Mouse (Mus musculus): ENCODE results near the gene Tmem45a.

Tmem45a gene

GRCm38 (mm10) chr16:56798873-56799272, 87.1 kb downstream of the Tmem45a start:
- DNase-seq (ENCODE audit: low spot score in 2 of 2): no peak

- DNase-seq (ENCODE audit: low spot score in 2 of 2): no peak
Observed at GRCm38 (mm10) chr16:56795481-56796139, 90.4 kb downstream of the Tmem45a start, which contains the start of gene Adgrg7. Gene Adgrg7, minus strand, starts transcription at chr16:56795855.

GRCm38 (mm10) chr16:56794383-56795144, 91.4 kb downstream of the Tmem45a start:
- DNase-seq (ENCODE audit: low spot score in 2 of 2): no peak

DNA sequence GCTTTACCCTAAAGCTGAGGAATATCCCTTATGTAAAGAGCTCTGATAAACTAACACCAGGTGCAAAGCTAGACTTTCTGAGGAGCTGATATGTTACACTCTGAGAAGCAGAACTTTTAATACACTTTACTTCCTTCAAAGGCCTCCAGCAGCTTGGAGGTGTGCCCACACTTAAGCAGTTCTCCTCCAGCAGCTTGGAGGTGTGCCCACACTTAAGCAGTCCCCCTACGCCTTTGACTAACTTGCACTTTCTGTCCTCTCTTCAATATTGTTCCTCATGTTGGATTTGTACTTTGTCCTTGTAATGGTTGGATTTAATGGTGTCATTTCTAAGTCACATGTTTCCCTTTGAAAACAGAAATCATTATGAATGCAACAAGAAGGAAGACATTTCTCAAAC, 92.2 kb downstream of the Tmem45a start:
- no peak for DNase-seq (ENCODE audit: low spot score in 2 of 2)

DNA sequence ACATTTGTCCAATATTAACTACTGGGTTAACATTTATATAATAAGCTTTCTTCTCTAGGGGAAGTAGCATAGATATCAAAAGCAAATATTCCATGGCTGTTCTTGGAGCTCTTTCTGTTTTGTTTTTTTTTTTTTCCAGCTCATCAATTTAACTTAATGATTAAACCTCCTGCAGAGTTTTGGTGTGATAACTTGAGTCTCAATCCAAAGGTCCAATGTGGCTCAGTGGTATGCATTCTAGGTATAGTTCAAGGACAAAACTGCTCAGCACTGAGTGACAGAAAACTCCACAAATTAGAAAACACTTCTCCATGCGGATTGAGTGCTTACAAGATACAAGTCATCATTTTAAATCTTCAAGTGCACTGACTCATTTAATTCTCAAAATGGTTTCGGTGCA, 100.0 kb downstream of the Tmem45a start:
- DNase-seq (ENCODE audit: low spot score in 2 of 2): no peak

DNA sequence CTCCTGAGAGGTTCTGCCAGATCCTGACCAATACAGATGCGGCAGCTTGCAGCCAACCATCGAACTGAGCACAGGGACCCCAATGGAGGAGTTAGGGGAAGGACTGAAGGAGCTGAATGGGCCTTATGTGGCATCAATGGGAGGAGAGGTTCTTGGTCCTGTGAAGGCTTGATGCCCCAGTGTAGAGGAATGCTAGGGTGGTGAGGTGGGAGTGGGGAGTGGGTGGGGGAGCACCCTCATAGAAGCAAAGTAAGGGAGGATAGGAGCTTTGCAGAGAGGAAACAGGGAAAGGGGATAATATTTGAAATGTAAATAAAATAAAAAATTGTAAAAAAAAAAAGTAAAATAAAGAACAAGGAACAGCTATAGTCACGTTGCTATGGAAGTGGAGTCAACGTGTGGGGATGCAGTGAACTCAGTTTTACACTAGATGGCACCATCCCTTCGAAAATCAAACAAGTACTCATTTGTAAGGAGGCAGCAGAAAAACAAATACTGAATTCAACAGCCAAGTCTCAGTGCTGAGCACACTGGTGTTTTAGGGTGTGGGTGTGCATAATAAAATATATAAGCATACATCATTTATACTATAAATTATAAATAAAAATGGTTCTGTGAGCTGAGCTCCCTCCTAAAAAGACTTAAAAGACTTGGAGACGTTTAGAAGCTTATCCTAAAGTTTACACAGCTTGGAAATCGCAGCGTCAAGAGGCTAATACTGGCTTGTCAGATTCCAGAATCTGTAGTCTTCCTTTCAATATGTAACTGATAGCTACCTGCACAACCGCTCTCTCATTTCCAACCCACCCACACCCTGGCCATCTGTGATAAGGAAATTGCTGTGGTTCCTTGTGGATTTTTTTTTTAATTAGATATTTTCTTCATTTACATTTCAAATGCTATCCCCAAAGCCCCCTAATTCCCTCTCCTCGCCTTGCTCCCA, 114.5 kb downstream of the Tmem45a start:
- peak; percentile 71 for DNase-seq (ENCODE audit: low spot score in 2 of 2)

Measured in right cerebral cortex, postnatal 10 days (tissue).